Mouse (Mus musculus): ENCODE measurements around the gene Vmn1r46. TPM values are rescaled to one million over a fixed set of nuclear protein-coding genes. Genes with fewer than 3 reads are reported as not detected.
"Not testable (repeated sequence)": the region's sequence is repeated elsewhere in the genome, so short reads cannot be mapped to it uniquely, and the experiment has no call there.

Gene Vmn1r46
- polyA plus RNA-seq (2015; fragmentation: Nextera tagmentation; extraction: Ambion mirVana) = not detected in 2 replicates

- Histone ChIP-seq H3K4me1 (no peaks in the 10 kb centered on the region), H3K36me3 (no peaks in the 10 kb centered on the region), H3K27ac (replicated peaks) (no peak within 1 kb of the TSS), H3K4me2 (no peak within 1 kb of the TSS), H3K4me3 (replicated peaks) (no peak within 1 kb of the TSS), H3K9ac (replicated peaks) (no peak within 1 kb of the TSS), H3K9me3 (replicated peaks) (no peaks in the 10 kb centered on the region; the same call in 1 of the 2 replicates), H3K27me3 (replicated peaks) (no peaks in the 10 kb centered on the region)
- no peak for ATAC-seq (ENCODE audit: low FRiP score)
- WGBS = 68% methylated on average over 2 of the region's 2 CpGs
Observed at GRCm38 (mm10) chr6:89969013-89969412, at the start of gene Vmn1r46. Gene Vmn1r46, plus strand, starts transcription at chr6:89969313.

- H3K9ac ChIP-seq (replicated peaks); H3K9me3 ChIP-seq (replicated peaks); H3K27me3 ChIP-seq (replicated peaks); H3K27ac ChIP-seq (replicated peaks); ATAC-seq (ENCODE audit: low FRiP score); H3K4me3 ChIP-seq (replicated peaks); H3K4me1 ChIP-seq; H3K4me2 ChIP-seq; H3K36me3 ChIP-seq: not testable (repeated sequence)
- WGBS = 95% methylated on average over 2 of the region's 2 CpGs
Observed at GRCm38 (mm10) chr6:89940498-89940897, 28.6 kb upstream of the Vmn1r46 start, which contains the start of gene Vmn1r45. Gene Vmn1r45, minus strand, starts transcription at chr6:89940598.

- Histone ChIP-seq H3K27me3 (replicated peaks) (no peaks in the 10 kb centered on the region), H3K9me3 (replicated peaks) (no peaks in the 10 kb centered on the region), H3K4me2 (no peak overlapping the region), H3K9ac (replicated peaks) (no peak overlapping the region), H3K27ac (replicated peaks) (no peak overlapping the region), H3K4me3 (replicated peaks) (no peak overlapping the region), H3K36me3 (no peaks in the 10 kb centered on the region), H3K4me1 (no peaks in the 10 kb centered on the region)
- no peak for ATAC-seq (ENCODE audit: low FRiP score)
- 87% methylated on average over 2 of the region's 2 CpGs for WGBS
Observed at GRCm38 (mm10) chr6:89940926-89941325, 28.2 kb upstream of the Vmn1r46 start.

GRCm38 (mm10) chr6:89953556-89953955 is 15.6 kb upstream of the Vmn1r46 start:
- WGBS = 81% methylated on average over 2 of the region's 2 CpGs
- Histone ChIP-seq H3K4me1 (no peaks in the 10 kb centered on the region), H3K9me3 (replicated peaks) (peaks cover 4% of the 10 kb centered on the region; the same call in 1 of the 2 replicates), H3K4me2 (no peak overlapping the region), H3K27ac (replicated peaks) (no peak overlapping the region), H3K9ac (replicated peaks) (no peak overlapping the region), H3K27me3 (replicated peaks) (no peaks in the 10 kb centered on the region), H3K4me3 (replicated peaks) (no peak overlapping the region), H3K36me3 (no peaks in the 10 kb centered on the region)
- no peak for ATAC-seq (ENCODE audit: low FRiP score)

- no peaks in the 10 kb centered on the region for H3K27me3 ChIP-seq (replicated peaks)
- no peaks in the 10 kb centered on the region for H3K4me1 ChIP-seq
- H3K27ac ChIP-seq (replicated peaks) = no peak overlapping the region
- no peak overlapping the region for H3K4me3 ChIP-seq (replicated peaks)
- no peak overlapping the region for H3K9ac ChIP-seq (replicated peaks)
- no peaks in the 10 kb centered on the region; the same call in 1 of the 2 replicates for H3K9me3 ChIP-seq (replicated peaks)
- H3K4me2 ChIP-seq = no peak overlapping the region
- no peak for ATAC-seq (ENCODE audit: low FRiP score)
- H3K36me3 ChIP-seq = no peaks in the 10 kb centered on the region
Observed at GRCm38 (mm10) chr6:89966341-89966740, 2.8 kb upstream of the Vmn1r46 start.

GRCm38 (mm10) chr6:89985989-89986388 is 16.9 kb downstream of the Vmn1r46 start:
- WGBS = 21% methylated on average over 1 of the region's 1 CpGs
- H3K4me1 ChIP-seq = no peaks in the 10 kb centered on the region

GRCm38 (mm10) chr6:90015847-90016246 is 46.7 kb downstream of the Vmn1r46 start, which contains the start of gene Vmn1r47:
Gene Vmn1r47, plus strand, starts transcription at chr6:90016147.
- H3K36me3 ChIP-seq; H3K4me2 ChIP-seq; ATAC-seq (ENCODE audit: low FRiP score); H3K27ac ChIP-seq (replicated peaks); H3K4me1 ChIP-seq; H3K9ac ChIP-seq (replicated peaks); H3K9me3 ChIP-seq (replicated peaks); H3K4me3 ChIP-seq (replicated peaks); H3K27me3 ChIP-seq (replicated peaks): not testable (repeated sequence)
- 100% methylated on average over 1 of the region's 1 CpGs for WGBS

More at GRCm38 (mm10) chr6:89985989-89986388, 16.9 kb downstream of the Vmn1r46 start:
- 0 out of 2 replicates have a peak, but pooled peaks cover 7% of the 10 kb centered on the region for H3K9me3 ChIP-seq (replicated peaks)
- no peaks in the 10 kb centered on the region for H3K27me3 ChIP-seq (replicated peaks)
- no peak overlapping the region for H3K9ac ChIP-seq (replicated peaks)
- no peak overlapping the region for H3K4me3 ChIP-seq (replicated peaks)
- no peaks in the 10 kb centered on the region for H3K36me3 ChIP-seq
- ATAC-seq (ENCODE audit: low FRiP score) = no peak
- H3K4me2 ChIP-seq = no peak overlapping the region
- no peak overlapping the region for H3K27ac ChIP-seq (replicated peaks)

Other genes starting within 250 kb of the Vmn1r46 start
- not detected in 2 replicates for gene Vmn1r41, start 228.5 kb upstream of the Vmn1r46 start, polyA plus RNA-seq (2015; fragmentation: Nextera tagmentation; extraction: Ambion mirVana)
- not detected in 2 replicates for gene Vmn1r42, start 92.9 kb upstream of the Vmn1r46 start, polyA plus RNA-seq (2015; fragmentation: Nextera tagmentation; extraction: Ambion mirVana)
- not detected in 2 replicates for gene Vmn1r43, start 92.9 kb upstream of the Vmn1r46 start, polyA plus RNA-seq (2015; fragmentation: Nextera tagmentation; extraction: Ambion mirVana)
- gene Vmn1r44, start 85.7 kb upstream of the Vmn1r46 start, polyA plus RNA-seq (2015; fragmentation: Nextera tagmentation; extraction: Ambion mirVana) = not detected in 2 replicates
- gene Vmn1r45, start 28.7 kb upstream of the Vmn1r46 start, polyA plus RNA-seq (2015; fragmentation: Nextera tagmentation; extraction: Ambion mirVana) = not detected in 2 replicates
- not detected in 2 replicates for gene Vmn1r47, start 46.8 kb downstream of the Vmn1r46 start, polyA plus RNA-seq (2015; fragmentation: Nextera tagmentation; extraction: Ambion mirVana)
- gene Vmn1r48, start 67.5 kb downstream of the Vmn1r46 start, polyA plus RNA-seq (2015; fragmentation: Nextera tagmentation; extraction: Ambion mirVana) = not detected in 2 replicates
- gene Vmn1r49, start 109.2 kb downstream of the Vmn1r46 start, polyA plus RNA-seq (2015; fragmentation: Nextera tagmentation; extraction: Ambion mirVana) = not detected in 2 replicates
- not detected in 2 replicates for gene Vmn1r50, start 132.1 kb downstream of the Vmn1r46 start, polyA plus RNA-seq (2015; fragmentation: Nextera tagmentation; extraction: Ambion mirVana)
- gene Vmn1r51, start 153.3 kb downstream of the Vmn1r46 start, polyA plus RNA-seq (2015; fragmentation: Nextera tagmentation; extraction: Ambion mirVana) = 0.06 and 0.12 TPM in 2 replicates
- gene Vmn1r52, start 205.5 kb downstream of the Vmn1r46 start, polyA plus RNA-seq (2015; fragmentation: Nextera tagmentation; extraction: Ambion mirVana) = 0.10 TPM in 1 of 2 replicates, not detected in the other
- not detected in 2 replicates for gene V1ra8, start 233.5 kb downstream of the Vmn1r46 start, polyA plus RNA-seq (2015; fragmentation: Nextera tagmentation; extraction: Ambion mirVana)